Mouse (Mus musculus): Measurements from ENCODE around the gene Vwa1. TPM values are rescaled to one million over a fixed set of nuclear protein-coding genes. Genes with fewer than 3 reads are reported as not detected.

The Vwa1 gene
- polyA plus RNA-seq, 1 experiment from 2014 or later = 27.6 TPM

- H3K36me3 ChIP-seq (replicated peaks; ENCODE audit: control insufficient read depth, insufficient read depth) = peaks cover 23% of the 10 kb centered on the region
- peak within 1 kb of the TSS; percentile 96 for H3K4me2 ChIP-seq (replicated peaks)
- no peaks in the 10 kb centered on the region for H3K9me3 ChIP-seq (ENCODE audit: control insufficient read depth, low read length)
- WGBS = under 1% methylated on average over 68 of the region's 68 CpGs
- DNase-seq (ENCODE audit: low spot score) (peak; percentile 95), ATAC-seq (ENCODE audit: low FRiP score) (peak; percentile 96)
- no peaks in the 10 kb centered on the region for H3K27me3 ChIP-seq (ENCODE audit: control insufficient read depth, insufficient read depth, low read length)
- peak within 1 kb of the TSS; percentile 70 for H3K4me3 ChIP-seq (replicated peaks; ENCODE audit: low read length)
- peaks cover 16% of the 10 kb centered on the region for H3K4me1 ChIP-seq (replicated peaks; ENCODE audit: control insufficient read depth, insufficient read depth, low read length)
- H3K27ac ChIP-seq = peak within 1 kb of the TSS; percentile 40; the same call in 1 of the 2 replicates
- H3K9ac ChIP-seq = peak within 1 kb of the TSS; percentile 73
Observed at GRCm38 (mm10) chr4:155760613-155761355, 13.7 kb downstream of the Vwa1 start, which contains the start of gene Atad3a. TSS of gene Atad3a (minus strand) at chr4:155761093.

GRCm38 (mm10) chr4:155759862-155760612 is 14.5 kb downstream of the Vwa1 start:
- WGBS = 6% methylated on average over 10 of the region's 10 CpGs
- ATAC-seq (ENCODE audit: low FRiP score) (peak; percentile 18; the same call in 1 of the 2 replicates), DNase-seq (ENCODE audit: low spot score) (no peak)
- Histone ChIP-seq H3K4me2 (replicated peaks) (peak overlapping the region; percentile 96), H3K36me3 (replicated peaks; ENCODE audit: control insufficient read depth, insufficient read depth) (peaks cover 30% of the 10 kb centered on the region), H3K9ac (peak overlapping the region; percentile 73), H3K4me1 (replicated peaks; ENCODE audit: control insufficient read depth, insufficient read depth, low read length) (peaks cover 16% of the 10 kb centered on the region), H3K9me3 (ENCODE audit: control insufficient read depth, low read length) (no peaks in the 10 kb centered on the region), H3K4me3 (replicated peaks; ENCODE audit: low read length) (peak overlapping the region; percentile 70), H3K27ac (peak overlapping the region; percentile 40; the same call in 1 of the 2 replicates), H3K27me3 (ENCODE audit: control insufficient read depth, insufficient read depth, low read length) (no peaks in the 10 kb centered on the region)

- no peak for DNase-seq (ENCODE audit: low spot score)
- H3K27me3 ChIP-seq (ENCODE audit: control insufficient read depth, insufficient read depth, low read length) = no peaks in the 10 kb centered on the region
- no peak overlapping the region for H3K4me2 ChIP-seq (replicated peaks)
- no peak for ATAC-seq (ENCODE audit: low FRiP score)
- H3K9me3 ChIP-seq (ENCODE audit: control insufficient read depth, low read length) = no peaks in the 10 kb centered on the region
- peaks cover 16% of the 10 kb centered on the region for H3K4me1 ChIP-seq (replicated peaks; ENCODE audit: control insufficient read depth, insufficient read depth, low read length)
- peaks cover 59% of the 10 kb centered on the region for H3K36me3 ChIP-seq (replicated peaks; ENCODE audit: control insufficient read depth, insufficient read depth)
- H3K27ac ChIP-seq = no peak overlapping the region
- H3K9ac ChIP-seq = no peak overlapping the region
- WGBS = 91% methylated on average over 12 of the region's 12 CpGs
- H3K4me3 ChIP-seq (replicated peaks; ENCODE audit: low read length) = no peak overlapping the region
Observed at GRCm38 (mm10) chr4:155757011-155757410, 17.5 kb downstream of the Vwa1 start.

GRCm38 (mm10) chr4:155746575-155747490 is 27.7 kb downstream of the Vwa1 start:
- Histone ChIP-seq H3K4me3 (replicated peaks; ENCODE audit: low read length) (no peak overlapping the region), H3K9me3 (ENCODE audit: control insufficient read depth, low read length) (no peaks in the 10 kb centered on the region), H3K4me1 (replicated peaks; ENCODE audit: control insufficient read depth, insufficient read depth, low read length) (no peaks in the 10 kb centered on the region), H3K9ac (no peak overlapping the region), H3K27me3 (ENCODE audit: control insufficient read depth, insufficient read depth, low read length) (no peaks in the 10 kb centered on the region), H3K36me3 (replicated peaks; ENCODE audit: control insufficient read depth, insufficient read depth) (peaks cover 95% of the 10 kb centered on the region), H3K4me2 (replicated peaks) (no peak overlapping the region), H3K27ac (no peak overlapping the region)
- DNase-seq (ENCODE audit: low spot score) (no peak), ATAC-seq (ENCODE audit: low FRiP score) (no peak)
- 91% methylated on average over 17 of the region's 17 CpGs for WGBS

- Histone ChIP-seq H3K4me3 (replicated peaks; ENCODE audit: low read length) (no peak overlapping the region), H3K27me3 (ENCODE audit: control insufficient read depth, insufficient read depth, low read length) (no peaks in the 10 kb centered on the region), H3K9me3 (ENCODE audit: control insufficient read depth, low read length) (no peaks in the 10 kb centered on the region), H3K36me3 (replicated peaks; ENCODE audit: control insufficient read depth, insufficient read depth) (peaks cover 95% of the 10 kb centered on the region), H3K4me2 (replicated peaks) (no peak overlapping the region), H3K9ac (no peak overlapping the region), H3K4me1 (replicated peaks; ENCODE audit: control insufficient read depth, insufficient read depth, low read length) (no peaks in the 10 kb centered on the region), H3K27ac (no peak overlapping the region)
- DNase-seq (ENCODE audit: low spot score) (no peak), ATAC-seq (ENCODE audit: low FRiP score) (no peak)
- WGBS = 92% methylated on average over 8 of the region's 8 CpGs
Observed at GRCm38 (mm10) chr4:155746036-155746548, 28.4 kb downstream of the Vwa1 start.

- no peak overlapping the region for H3K9ac ChIP-seq
Observed at GRCm38 (mm10) chr4:155745136-155745535, 29.4 kb downstream of the Vwa1 start.

GRCm38 (mm10) chr4:155744474-155744873 is 30.0 kb downstream of the Vwa1 start:
- Histone ChIP-seq H3K4me1 (replicated peaks; ENCODE audit: control insufficient read depth, insufficient read depth, low read length) (no peaks in the 10 kb centered on the region), H3K9ac (no peak overlapping the region), H3K36me3 (replicated peaks; ENCODE audit: control insufficient read depth, insufficient read depth) (peaks cover 95% of the 10 kb centered on the region), H3K9me3 (ENCODE audit: control insufficient read depth, low read length) (no peaks in the 10 kb centered on the region), H3K4me3 (replicated peaks; ENCODE audit: low read length) (no peak overlapping the region), H3K27ac (no peak overlapping the region), H3K27me3 (ENCODE audit: control insufficient read depth, insufficient read depth, low read length) (no peaks in the 10 kb centered on the region), H3K4me2 (replicated peaks) (no peak overlapping the region)
- WGBS = 97% methylated on average over 8 of the region's 8 CpGs
- no peak for DNase-seq (ENCODE audit: low spot score)
- no peak for ATAC-seq (ENCODE audit: low FRiP score)

More at GRCm38 (mm10) chr4:155745136-155745535, 29.4 kb downstream of the Vwa1 start:
- H3K9me3 ChIP-seq (ENCODE audit: control insufficient read depth, low read length) = no peaks in the 10 kb centered on the region
- no peak overlapping the region for H3K4me3 ChIP-seq (replicated peaks; ENCODE audit: low read length)
- WGBS = 95% methylated on average over 5 of the region's 5 CpGs
- no peaks in the 10 kb centered on the region for H3K4me1 ChIP-seq (replicated peaks; ENCODE audit: control insufficient read depth, insufficient read depth, low read length)
- no peaks in the 10 kb centered on the region for H3K27me3 ChIP-seq (ENCODE audit: control insufficient read depth, insufficient read depth, low read length)
- H3K36me3 ChIP-seq (replicated peaks; ENCODE audit: control insufficient read depth, insufficient read depth) = peaks cover 95% of the 10 kb centered on the region
- no peak overlapping the region for H3K4me2 ChIP-seq (replicated peaks)
- no peak for DNase-seq (ENCODE audit: low spot score)
- no peak for ATAC-seq (ENCODE audit: low FRiP score)
- H3K27ac ChIP-seq = no peak overlapping the region

- Histone ChIP-seq H3K27me3 (ENCODE audit: control insufficient read depth, insufficient read depth, low read length) (no peaks in the 10 kb centered on the region), H3K4me1 (replicated peaks; ENCODE audit: control insufficient read depth, insufficient read depth, low read length) (no peaks in the 10 kb centered on the region), H3K27ac (no peak overlapping the region), H3K4me2 (replicated peaks) (no peak overlapping the region), H3K9ac (no peak overlapping the region), H3K4me3 (replicated peaks; ENCODE audit: low read length) (no peak overlapping the region), H3K36me3 (replicated peaks; ENCODE audit: control insufficient read depth, insufficient read depth) (peaks cover 90% of the 10 kb centered on the region), H3K9me3 (ENCODE audit: control insufficient read depth, low read length) (no peaks in the 10 kb centered on the region)
- WGBS = 93% methylated on average over 5 of the region's 5 CpGs
- ATAC-seq (ENCODE audit: low FRiP score) (no peak), DNase-seq (ENCODE audit: low spot score) (no peak)
Observed at GRCm38 (mm10) chr4:155742684-155743083, 31.8 kb downstream of the Vwa1 start.

All from hindbrain, embryonic 14.5 days (tissue).